Mouse (Mus musculus) midbrain, embryonic 10.5 days (tissue): ENCODE data around the gene Snorc. TPM values are rescaled to one million over a fixed set of nuclear protein-coding genes. Genes with fewer than 3 reads are reported as not detected.

Source experiments
- DNase-seq: peaks from one replicate; pipeline ENCODE4 v3.0.0-alpha.2; 2017; ENCODE audit warnings: low spot score
- H3K27ac ChIP-seq: fragments of 300-500 bp; sonication (generic); replicated peaks from 2 replicates; pipeline ENCODE4 v1.5.1; 2016; ENCODE audit warnings: mild to moderate bottlenecking
- H3K27me3 ChIP-seq: fragments of 300-500 bp; sonication (generic); 2 replicates; pipeline ENCODE4 v1.6.1; 2016; ENCODE audit warnings: low read depth, mild to moderate bottlenecking; ENCODE audit not compliant: poor library complexity, severe bottlenecking
- H3K36me3 ChIP-seq: fragments of 300-500 bp; sonication (generic); 2 replicates; pipeline ENCODE4 v1.6.1; 2016; ENCODE audit warnings: mild to moderate bottlenecking, moderate library complexity
- H3K4me1 ChIP-seq: fragments of 300-500 bp; sonication (generic); 2 replicates; pipeline ENCODE4 v1.6.1; 2016
- H3K4me3 ChIP-seq: fragments of 300-500 bp; sonication (generic); 2 replicates; pipeline ENCODE4 v1.5.1; 2016; ENCODE audit warnings: mild to moderate bottlenecking, moderate library complexity
- H3K9me3 ChIP-seq: fragments of 300-500 bp; sonication (generic); replicated peaks from 2 replicates; pipeline ENCODE4 v1.6.1; 2016; ENCODE audit warnings: mild to moderate bottlenecking
- WGBS: fragments of 180-500 bp; shearing (Covaris S2); methylation state at CpG from one replicate; pipeline ENCODE4 v1.1.7; 2016; 5-methylcytosine and 5-hydroxymethylcytosine counted together
- polyA plus RNA-seq: library from polyadenylated mRNA; unstranded; fragments of >200 nt; fragmentation: Nextera tagmentation; extraction: Ambion mirVana; gene quantifications from 2 replicates; pipeline ENCODE4 v1.2.1, GENCODE M21; 2016

Snorc gene
- polyA plus RNA-seq, 1 experiment from 2014 or later: not detected

DNA sequence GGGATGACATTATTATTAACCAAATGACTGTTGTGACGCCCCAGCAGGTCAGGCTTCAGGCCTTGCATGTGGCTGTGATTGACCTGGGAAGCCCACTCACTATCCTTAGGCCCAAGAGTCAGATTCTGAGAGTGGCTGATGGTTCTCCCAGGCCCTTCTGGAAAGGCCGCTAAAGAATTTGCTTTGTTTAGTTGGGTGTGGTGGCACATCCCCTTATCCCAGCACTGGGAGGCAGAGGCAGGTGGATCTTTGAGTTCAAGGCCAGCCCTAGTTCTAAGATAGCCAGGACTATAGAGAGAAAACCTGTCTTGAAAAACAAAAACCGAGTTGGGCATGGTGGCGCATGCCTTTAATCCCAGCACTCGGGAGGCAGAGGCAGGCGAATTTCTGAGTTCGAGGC is 55.0 kb downstream of the Snorc start:
- DNase-seq: no peak
- H3K27ac ChIP-seq: no peak overlapping the region
- 89% methylated on average over 7 of the region's 7 CpGs for WGBS
- H3K9me3 ChIP-seq: no peaks in the 10 kb centered on the region
- H3K36me3 ChIP-seq: no peaks in the 10 kb centered on the region
- no peak overlapping the region for H3K4me3 ChIP-seq
- peaks cover 8% of the 10 kb centered on the region for H3K4me1 ChIP-seq
- no peaks in the 10 kb centered on the region for H3K27me3 ChIP-seq

Other genes starting within 250 kb of the Snorc start
- gene Efhd1, start 205.9 kb upstream of the Snorc start, polyA plus RNA-seq: 0.64 and 0.71 TPM in 2 replicates
- gene Gigyf2, start 143.3 kb upstream of the Snorc start, polyA plus RNA-seq: 49.1 and 52.4 TPM in 2 replicates
- gene Kcnj13, start 75.5 kb upstream of the Snorc start, polyA plus RNA-seq: 0.16 and 0.73 TPM in 2 replicates
- gene Neu2, start 39.6 kb downstream of the Snorc start, polyA plus RNA-seq: not detected in 2 replicates
- gene Ngef, start 103.6 kb downstream of the Snorc start, polyA plus RNA-seq: 5.2 and 7.4 TPM in 2 replicates
- 3.3 and 3.6 TPM in 2 replicates for gene Inpp5d, start 150.0 kb downstream of the Snorc start, polyA plus RNA-seq